Mouse (Mus musculus) megakaryocyte-erythroid progenitor cell, adult 5-6 weeks (primary cell): ENCODE measurements around the gene Gcm2. TPM values are rescaled to one million over a fixed set of nuclear protein-coding genes. Genes with fewer than 3 reads are reported as not detected.

Experiments used
- ATAC-seq: replicated peaks from 2 replicates; pipeline ENCODE4 v1.8.0; 2016; ENCODE audit warnings: mild to moderate bottlenecking, inconsistent platforms; ENCODE audit not compliant: severe bottlenecking, poor library complexity, low FRiP score, low TSS enrichment
- total RNA-seq, 2 experiments: library from RNA; stranded (forward) in 1 of 2; stranded (reverse) in 1 of 2; fragments of 200-1000, 215-1000 nt in 1 of 2; fragments of >200 nt in 1 of 2; fragmentation: Nextera tagmentation in 1 of 2; gene quantifications; 2 replicates each; pipeline ENCODE4 v1.2.3; 2014 to 2017

The Gcm2 gene
- total RNA-seq, 2 experiments from 2014 or later, result not detected

DNA sequence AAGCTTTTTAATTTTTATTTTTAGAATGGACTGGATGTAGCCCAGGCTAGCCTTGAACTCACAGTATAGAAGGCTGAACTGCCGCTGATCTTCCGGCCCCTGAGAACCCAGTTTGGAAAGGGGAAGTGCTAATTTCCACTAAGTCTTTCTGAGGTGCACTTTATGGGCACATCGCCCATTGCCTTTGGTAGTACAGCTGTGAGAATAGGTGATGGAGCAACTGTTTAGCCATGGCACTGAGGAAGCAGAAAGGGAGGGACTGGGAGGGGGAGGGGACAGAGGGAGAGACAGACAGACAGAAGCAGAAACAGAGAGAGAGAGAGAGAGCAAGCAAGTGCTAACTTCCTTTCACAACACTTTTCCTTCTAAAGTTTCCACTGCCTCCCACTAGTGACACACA is 26.3 kb downstream of the Gcm2 start:
- ATAC-seq, result no peak

- ATAC-seq, result no peak
Observed at GRCm38 (mm10) chr13:41080700-41081099, 30.1 kb downstream of the Gcm2 start.

GRCm38 (mm10) chr13:41079859-41080258 is 31.0 kb downstream of the Gcm2 start:
- ATAC-seq, result no peak

GRCm38 (mm10) chr13:41079421-41079780 is 31.4 kb downstream of the Gcm2 start, which contains the start of gene Mak:
Gene Mak (minus strand): TSS chr13:41079706.
- ATAC-seq, result peak; percentile 97

- ATAC-seq, result no peak
Observed at GRCm38 (mm10) chr13:41078690-41079420, 32.0 kb downstream of the Gcm2 start.

- ATAC-seq, result no peak
Observed at GRCm38 (mm10) chr13:41077921-41078320, 32.9 kb downstream of the Gcm2 start.

GRCm38 (mm10) chr13:41073819-41074218 is 37.0 kb downstream of the Gcm2 start:
- no peak for ATAC-seq

GRCm38 (mm10) chr13:41071617-41072016 is 39.2 kb downstream of the Gcm2 start:
- ATAC-seq, result no peak

DNA sequence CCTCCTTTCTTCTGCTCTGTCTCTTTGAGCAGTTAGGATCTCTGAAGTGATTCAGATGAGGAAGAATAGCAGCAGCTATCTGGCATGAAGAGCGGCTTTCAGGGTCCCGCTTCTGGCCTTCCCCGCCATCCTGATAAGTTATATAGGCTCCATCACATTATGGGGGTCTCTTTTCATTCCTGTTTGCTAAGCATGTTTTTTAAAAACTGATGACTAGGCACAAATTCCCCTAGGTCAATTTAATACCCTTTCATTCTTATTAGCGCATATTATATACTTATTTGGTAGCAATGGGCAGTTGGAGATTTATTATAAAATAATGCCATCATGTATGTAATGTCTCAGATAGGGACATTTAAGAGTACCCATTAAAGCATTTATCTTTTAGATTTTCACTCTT is 43.2 kb downstream of the Gcm2 start:
- no peak for ATAC-seq

GRCm38 (mm10) chr13:41051965-41052364 is 58.9 kb downstream of the Gcm2 start:
- ATAC-seq, result no peak

Other genes with a start within 250 kb of the Gcm2 start
- 71.9 and 77.4 TPM in 2 replicates for gene Pak1ip1, start 110.0 kb downstream of the Gcm2 start, total RNA-seq (2014; fragmentation: Nextera tagmentation)
- 139 and 140 TPM in 2 replicates for gene Pak1ip1, start 110.0 kb downstream of the Gcm2 start, total RNA-seq (2017)
- 458 and 522 TPM in 2 replicates for gene Tmem14c, start 94.7 kb downstream of the Gcm2 start, total RNA-seq (2014; fragmentation: Nextera tagmentation)
- gene Tmem14c, start 94.7 kb downstream of the Gcm2 start, total RNA-seq (2017), result 216 and 226 TPM in 2 replicates
- not detected in 2 replicates for gene Mak, start 31.3 kb downstream of the Gcm2 start, total RNA-seq (2014; fragmentation: Nextera tagmentation)
- gene Mak, start 31.3 kb downstream of the Gcm2 start, total RNA-seq (2017), result not detected in 2 replicates
- not detected in 2 replicates for gene Sycp2l, start 3.3 kb upstream of the Gcm2 start, total RNA-seq (2014; fragmentation: Nextera tagmentation)
- gene Sycp2l, start 3.3 kb upstream of the Gcm2 start, total RNA-seq (2017), result not detected in 2 replicates
- gene Elovl2, start 109.4 kb upstream of the Gcm2 start, total RNA-seq (2014; fragmentation: Nextera tagmentation), result not detected in 2 replicates
- gene Elovl2, start 109.4 kb upstream of the Gcm2 start, total RNA-seq (2017), result not detected in 2 replicates
- gene Smim13, start 138.8 kb upstream of the Gcm2 start, total RNA-seq (2014; fragmentation: Nextera tagmentation), result 24.5 and 26.4 TPM in 2 replicates
- 23.5 and 28.6 TPM in 2 replicates for gene Smim13, start 138.8 kb upstream of the Gcm2 start, total RNA-seq (2017)
- gene Gm17364, start 162.9 kb upstream of the Gcm2 start, total RNA-seq (2014; fragmentation: Nextera tagmentation), result not detected in 2 replicates
- not detected in 2 replicates for gene Gm17364, start 162.9 kb upstream of the Gcm2 start, total RNA-seq (2017)